Mouse (Mus musculus): ENCODE measurements at regions not wholly inside any gene's neighbourhood (a gene's known extent, or its start where the extent isn't known, plus 50 kb on each side); places are given as distances from the start of the nearest gene placed in this dataset.
A peak's percentile ranks its signal among the peaks of the same experiment; 100 is the strongest.
"Not testable (repeated sequence)": the region's sequence is repeated elsewhere in the genome, so short reads cannot be mapped to it uniquely, and the experiment has no call there.

GRCm38 (mm10) chrX:70871209-70871608 is 178.8 kb upstream of the Mamld1 start:
- no peak for ATAC-seq (replicated peaks; ENCODE audit: low read depth, poor library complexity, severe bottlenecking)

- no peak for ATAC-seq (replicated peaks; ENCODE audit: low read depth, poor library complexity, severe bottlenecking)
Measured at GRCm38 (mm10) chrX:70881326-70881725, 168.7 kb upstream of the Mamld1 start.

GRCm38 (mm10) chrX:70883461-70883860 is 166.6 kb upstream of the Mamld1 start:
- no peak for ATAC-seq (replicated peaks; ENCODE audit: low read depth, poor library complexity, severe bottlenecking)

DNA sequence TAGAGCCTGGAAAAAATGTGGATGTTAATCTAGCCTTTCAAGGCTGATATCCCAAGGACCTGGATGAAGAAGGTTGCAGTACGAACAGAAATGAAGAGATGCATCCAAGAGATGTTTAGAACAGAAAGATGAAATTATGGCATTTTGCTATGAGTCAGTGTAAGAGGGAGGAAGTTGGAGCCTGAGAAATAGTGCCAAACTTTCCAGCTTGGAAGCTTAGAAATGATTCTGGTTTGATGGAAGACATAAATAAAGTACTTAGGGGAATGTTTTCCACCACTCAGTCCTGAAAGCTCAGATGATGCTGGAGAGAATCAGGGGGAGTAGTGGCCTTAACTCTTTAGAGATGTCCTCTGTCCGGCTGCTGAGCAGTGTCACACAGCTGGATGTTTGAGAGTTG is 155.5 kb upstream of the Mamld1 start:
- ATAC-seq (replicated peaks; ENCODE audit: low read depth, poor library complexity, severe bottlenecking): no peak

- no peak for ATAC-seq (replicated peaks; ENCODE audit: low read depth, poor library complexity, severe bottlenecking)
Measured at GRCm38 (mm10) chrX:70895554-70895953, 154.5 kb upstream of the Mamld1 start.

- ATAC-seq (replicated peaks; ENCODE audit: low read depth, poor library complexity, severe bottlenecking): no peak
Measured at GRCm38 (mm10) chrX:70897110-70897721, 152.8 kb upstream of the Mamld1 start.

DNA sequence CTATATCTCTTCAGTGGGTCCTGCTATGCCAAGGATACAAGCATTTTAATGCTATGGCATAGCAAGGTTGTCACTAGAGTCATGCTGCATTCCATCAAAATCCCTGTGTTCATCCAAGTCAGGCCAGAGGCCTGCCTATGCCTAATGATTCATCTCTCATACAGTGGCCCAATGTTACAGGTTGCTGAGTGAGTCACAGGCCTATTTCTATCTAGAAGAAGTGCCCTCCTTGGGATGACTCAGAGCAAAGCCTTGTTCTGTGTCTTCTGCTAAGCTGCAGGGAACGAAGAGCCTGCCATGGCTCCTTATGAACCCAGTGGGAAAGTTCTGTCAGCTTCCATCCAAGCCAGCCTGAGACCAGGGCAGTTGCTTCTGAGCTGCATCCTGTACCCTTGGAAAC is 151.2 kb upstream of the Mamld1 start:
- ATAC-seq (replicated peaks; ENCODE audit: low read depth, poor library complexity, severe bottlenecking): not testable (repeated sequence)

DNA sequence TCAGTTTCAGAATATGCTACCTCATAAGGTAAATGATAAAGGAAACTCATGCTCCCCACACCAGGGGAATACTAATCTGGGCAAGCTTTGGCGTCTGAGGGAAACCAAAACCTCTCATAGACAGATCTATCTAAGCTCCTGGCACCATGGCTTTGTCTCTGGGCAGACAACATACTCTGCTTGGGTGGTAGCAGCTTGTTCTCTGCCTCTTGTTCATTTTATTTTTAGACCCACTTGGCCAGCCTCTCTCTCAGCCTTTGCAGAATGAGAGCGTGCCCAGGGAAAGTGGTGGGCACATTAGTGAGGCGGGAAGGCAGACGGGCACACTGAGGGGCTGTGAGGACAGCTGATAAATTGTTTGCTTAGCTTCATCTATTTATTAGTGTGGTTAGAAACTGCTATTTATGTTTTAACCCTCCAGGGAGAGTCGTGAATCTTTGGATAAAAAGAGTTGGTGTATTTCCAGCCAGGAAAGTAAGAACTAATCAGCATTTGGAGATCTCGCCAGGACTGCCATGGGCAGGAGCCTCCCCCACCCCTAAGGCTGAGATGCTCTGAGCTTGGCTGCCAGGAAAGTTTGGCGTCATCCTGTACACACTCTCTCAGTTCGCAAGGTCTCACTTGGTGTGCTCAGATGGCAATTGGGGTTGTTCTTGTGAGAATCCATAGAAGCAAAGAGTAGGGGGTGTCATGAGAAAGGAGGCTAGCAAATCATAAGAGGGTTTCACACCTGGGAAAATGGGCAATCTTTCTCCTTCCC is 150.2 kb upstream of the Mamld1 start:
- no peak for ATAC-seq (replicated peaks; ENCODE audit: low read depth, poor library complexity, severe bottlenecking)

GRCm38 (mm10) chrX:70925646-70926045 is 124.4 kb upstream of the Mamld1 start:
- ATAC-seq (replicated peaks; ENCODE audit: low read depth, poor library complexity, severe bottlenecking): no peak

- ATAC-seq (replicated peaks; ENCODE audit: low read depth, poor library complexity, severe bottlenecking): no peak
Measured at GRCm38 (mm10) chrX:70931944-70932343, 118.1 kb upstream of the Mamld1 start.

DNA sequence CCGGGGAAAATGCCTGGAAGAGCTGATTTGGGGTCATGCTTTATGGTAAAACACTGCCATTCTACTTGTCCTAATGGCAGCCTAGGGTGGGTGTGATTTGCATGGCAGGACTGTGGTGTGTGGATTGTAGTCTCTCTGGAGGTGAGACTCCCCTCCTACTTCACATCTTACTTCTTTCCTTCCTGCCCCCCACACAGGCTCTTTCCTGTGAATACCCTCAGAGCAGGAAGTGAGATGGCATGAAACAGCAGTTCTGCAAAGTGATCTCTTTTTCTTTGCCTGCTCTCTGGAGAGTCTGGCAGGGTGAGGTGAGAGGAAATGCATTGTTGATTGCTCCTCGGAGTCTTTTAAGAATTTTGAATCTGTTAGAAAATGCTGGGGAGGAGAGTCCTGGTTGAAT is 104.7 kb upstream of the Mamld1 start:
- ATAC-seq (replicated peaks; ENCODE audit: low read depth, poor library complexity, severe bottlenecking): peak; percentile 60

- no peak for ATAC-seq (replicated peaks; ENCODE audit: low read depth, poor library complexity, severe bottlenecking)
Measured at GRCm38 (mm10) chrX:70946052-70946451, 104.0 kb upstream of the Mamld1 start.

- ATAC-seq (replicated peaks; ENCODE audit: low read depth, poor library complexity, severe bottlenecking): no peak
Measured at GRCm38 (mm10) chrX:70949232-70949631, 100.8 kb upstream of the Mamld1 start.

DNA sequence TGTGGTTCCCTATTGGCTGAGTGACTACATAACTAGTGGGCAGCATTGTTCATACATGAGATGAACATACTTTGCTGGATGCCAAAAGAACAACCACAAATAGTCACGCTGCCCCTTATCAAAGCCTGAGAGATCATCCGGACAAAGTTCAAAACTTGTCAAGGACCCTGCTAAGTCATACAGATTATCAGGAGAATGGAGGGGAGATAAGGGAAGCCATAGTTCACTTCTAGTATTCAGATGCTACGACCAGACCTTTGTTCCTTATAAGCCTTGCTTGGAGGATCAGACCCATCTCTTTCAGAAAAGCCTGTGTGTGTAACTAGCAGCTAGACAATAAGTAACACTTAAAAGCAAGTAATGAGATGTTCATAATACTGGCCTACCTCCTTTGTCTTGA is 97.0 kb upstream of the Mamld1 start:
- ATAC-seq (replicated peaks; ENCODE audit: low read depth, poor library complexity, severe bottlenecking): no peak
